Mouse (Mus musculus): ENCODE data around the gene Krt88. TPM values are rescaled to one million over a fixed set of nuclear protein-coding genes. Genes with fewer than 3 reads are reported as not detected.

Gene Krt88
- total RNA-seq, 2 experiments from 2014 or later = not detected

DNA sequence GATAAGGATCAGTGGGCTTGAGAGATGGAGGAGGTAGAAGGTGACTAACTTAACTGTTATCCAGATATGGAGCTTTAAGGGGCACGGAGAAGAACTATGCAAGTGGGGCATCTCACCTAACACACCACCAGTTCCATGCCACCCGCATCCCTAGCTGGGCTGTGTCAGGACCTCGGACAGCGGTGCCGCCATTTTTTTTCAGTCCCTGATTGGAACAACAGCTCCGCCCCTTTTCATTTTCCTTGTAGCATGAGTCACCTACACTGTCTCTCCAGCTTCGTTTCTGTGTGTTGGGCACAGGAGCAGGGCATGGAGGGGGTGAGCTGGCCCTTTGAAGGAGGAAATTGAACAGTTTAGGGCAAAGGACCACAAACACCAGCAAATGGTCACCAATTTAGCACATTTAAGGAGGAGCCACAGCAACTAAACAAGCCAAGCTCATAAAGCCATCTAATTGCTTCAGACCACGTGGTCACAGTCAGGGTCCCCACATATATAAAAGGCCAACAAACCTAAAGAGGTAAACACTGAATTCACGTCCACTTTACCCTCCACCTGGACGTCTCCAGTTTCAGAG lies 25.5 kb downstream of the Krt88 start, which contains the start of gene Krt86:
Gene Krt86, plus strand, starts transcription at position 527 of the 577 bp plus-strand sequence.
- DNase-seq (ENCODE audit: low spot score in 2 of 2) = no peak

DNA sequence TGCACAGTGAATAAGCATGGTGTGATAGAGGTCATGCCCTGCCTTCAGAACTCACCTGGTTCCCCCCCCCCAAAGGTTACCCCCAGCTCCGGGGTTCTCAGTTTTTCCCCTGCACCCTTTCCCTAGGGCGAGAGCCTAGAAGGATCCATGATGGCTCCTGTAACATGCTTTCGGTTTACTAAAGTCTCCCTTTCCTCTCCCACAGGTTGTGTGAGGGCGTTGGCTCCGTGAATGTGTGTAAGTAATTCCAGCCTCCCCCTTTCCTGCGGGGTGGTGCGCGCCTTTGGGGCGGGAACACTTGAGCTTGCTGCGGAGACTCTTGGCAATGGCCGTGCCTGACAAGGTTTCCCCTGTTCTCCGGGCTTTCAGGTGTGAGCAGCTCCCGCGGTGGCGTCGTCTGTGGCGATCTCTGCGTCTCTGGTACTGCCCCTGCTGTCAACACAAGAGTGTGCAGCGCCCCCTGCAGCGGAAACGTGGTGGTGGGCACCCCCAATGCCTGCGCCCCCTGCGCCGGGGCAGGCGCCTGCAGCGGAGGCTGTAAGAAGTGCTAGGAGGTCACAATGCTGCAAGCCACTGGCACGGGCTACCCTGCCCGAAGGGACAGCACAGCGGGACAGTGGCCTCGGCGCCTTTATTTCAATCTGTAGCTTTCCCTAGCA lies 31.6 kb downstream of the Krt88 start:
- peak; percentile 34 to 46 for DNase-seq (ENCODE audit: low spot score in 2 of 2)

DNA sequence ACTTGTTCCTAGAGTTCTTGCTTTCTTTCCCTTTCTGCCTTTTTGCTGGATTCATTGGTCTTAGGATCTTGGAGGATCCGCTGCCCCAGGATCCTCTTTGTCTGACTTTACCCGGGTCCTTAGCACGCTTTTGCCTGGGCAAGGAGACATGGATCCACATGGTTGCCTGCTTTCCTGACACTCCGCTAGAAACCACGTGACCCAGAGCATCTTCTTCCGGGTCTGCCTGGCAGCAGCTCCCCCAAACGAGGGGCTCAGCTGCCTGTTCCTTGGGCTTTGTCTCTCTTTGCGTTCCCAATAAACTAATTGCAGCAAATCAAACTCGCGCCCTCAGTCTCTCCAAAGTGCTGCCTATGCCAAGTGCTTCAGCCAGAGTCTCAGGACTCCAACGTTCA lies 32.1 kb downstream of the Krt88 start:
- DNase-seq (ENCODE audit: low spot score in 2 of 2) = no peak

DNA sequence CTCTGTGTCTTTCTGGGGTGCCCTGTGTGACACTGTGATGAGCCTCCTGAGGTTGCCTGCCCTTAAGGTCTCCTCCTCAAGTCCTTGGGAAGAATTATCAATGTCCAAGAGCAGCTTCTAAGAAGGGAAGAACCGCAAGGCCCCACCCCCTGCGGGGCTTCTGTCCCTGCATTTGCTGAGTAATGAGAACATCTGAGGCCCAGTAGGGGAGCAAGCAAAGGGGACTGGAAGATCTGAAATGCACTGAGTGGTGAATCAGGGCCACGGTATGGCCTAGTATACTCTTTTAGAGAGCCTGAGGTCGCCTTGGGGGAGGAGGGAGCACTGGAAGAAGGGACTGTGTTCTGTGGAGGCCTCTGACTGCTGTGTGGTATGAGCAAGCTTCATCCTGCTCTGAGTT lies 34.5 kb downstream of the Krt88 start:
- no peak for DNase-seq (ENCODE audit: low spot score in 2 of 2)

DNA sequence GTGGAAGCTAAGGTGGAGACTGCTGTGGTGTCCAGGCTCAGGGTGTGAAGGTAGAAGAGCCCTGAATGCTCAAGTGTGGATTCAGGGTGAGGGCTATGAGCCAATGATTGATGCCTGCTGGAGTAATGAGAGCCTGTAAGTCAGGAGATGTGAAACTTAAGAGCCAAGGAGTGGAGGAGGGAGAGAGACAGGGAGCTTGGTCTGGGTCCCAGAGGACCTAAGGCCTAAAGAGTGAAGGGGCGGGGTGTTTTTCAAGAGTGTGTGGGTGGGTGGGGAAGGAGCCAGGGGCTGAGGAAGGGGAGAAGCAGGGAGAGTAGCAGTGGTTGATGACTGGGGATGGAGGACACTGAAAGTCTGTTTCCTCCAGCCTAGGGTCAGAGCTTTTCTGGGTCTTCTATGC lies 36.1 kb downstream of the Krt88 start:
- no peak for DNase-seq (ENCODE audit: low spot score in 2 of 2)

- DNase-seq (ENCODE audit: low spot score in 2 of 2) = no peak
Measured at GRCm38 (mm10) chr15:101484939-101485338, 37.4 kb downstream of the Krt88 start.

GRCm38 (mm10) chr15:101485911-101486635 lies 38.5 kb downstream of the Krt88 start:
- DNase-seq (ENCODE audit: low spot score in 2 of 2) = no peak

DNA sequence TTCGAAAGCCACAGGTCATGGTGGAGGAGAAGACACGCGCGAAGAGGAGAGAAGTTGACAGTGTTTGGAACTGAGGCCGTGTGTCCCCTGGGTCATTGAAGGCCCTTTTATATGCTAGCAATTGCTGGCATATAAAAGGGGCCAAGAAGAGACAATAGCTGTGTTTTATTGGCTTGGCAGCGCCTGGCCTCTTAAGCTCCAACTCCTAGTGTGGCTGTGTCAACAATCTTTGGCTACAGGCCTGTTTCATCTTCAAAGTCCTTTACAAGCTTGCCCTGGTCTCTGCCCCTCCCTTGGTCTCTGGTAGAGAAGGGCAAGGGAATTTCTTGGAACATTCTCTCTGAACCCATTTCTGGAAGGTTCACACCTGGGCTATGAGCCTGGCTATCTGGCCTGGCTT lies 43.9 kb downstream of the Krt88 start, which contains the start of gene Krt83:
Gene Krt83, minus strand, starts transcription at position 82 of the 400 bp plus-strand sequence.
- no peak for DNase-seq (ENCODE audit: low spot score in 2 of 2)

- no peak for DNase-seq (ENCODE audit: low spot score in 2 of 2)
Measured at GRCm38 (mm10) chr15:101492718-101493117, 45.2 kb downstream of the Krt88 start.

DNA sequence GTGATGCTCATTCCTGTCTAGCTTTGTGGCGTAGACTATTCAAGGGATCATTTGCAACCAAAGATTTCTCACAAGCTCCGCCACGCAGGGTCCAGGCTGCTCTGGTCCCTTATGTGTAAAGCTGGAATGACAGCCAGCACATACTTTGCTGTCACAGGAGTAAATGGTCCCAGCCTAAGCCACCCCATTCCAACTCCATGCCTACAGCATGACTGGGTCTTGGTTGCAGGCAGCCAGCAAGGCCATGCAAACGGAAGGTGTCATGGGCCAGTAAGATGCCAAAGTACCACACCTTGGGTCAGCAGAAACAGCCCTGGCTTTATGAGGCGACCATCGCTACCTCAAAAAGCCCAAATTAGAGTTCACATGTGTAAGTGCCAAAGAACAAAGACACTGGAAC lies 46.2 kb downstream of the Krt88 start:
- no peak for DNase-seq (ENCODE audit: low spot score in 2 of 2)

DNA sequence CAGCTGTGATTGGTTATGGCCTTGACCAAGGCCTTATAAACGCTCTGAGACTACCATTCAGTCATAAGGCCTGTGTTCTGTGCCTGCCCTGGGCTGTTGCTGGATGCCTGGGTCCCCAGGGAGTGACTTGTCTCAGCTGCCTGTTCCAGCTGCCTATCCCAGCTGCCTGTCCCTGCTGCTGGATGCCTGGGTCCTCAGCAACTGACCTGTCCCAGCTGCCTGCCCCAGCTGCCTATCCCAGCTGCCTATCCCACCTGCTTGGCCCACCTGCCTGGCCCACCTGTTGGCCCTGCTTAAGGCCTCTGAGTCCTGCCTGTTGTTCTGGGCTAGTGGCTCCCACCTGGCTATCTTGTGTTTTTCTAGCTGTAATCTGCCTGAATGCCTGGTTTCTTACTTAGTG lies 46.7 kb downstream of the Krt88 start:
- no peak for DNase-seq (ENCODE audit: low spot score in 2 of 2)

GRCm38 (mm10) chr15:101495266-101495665 lies 47.7 kb downstream of the Krt88 start:
- no peak for DNase-seq (ENCODE audit: low spot score in 2 of 2)

DNA sequence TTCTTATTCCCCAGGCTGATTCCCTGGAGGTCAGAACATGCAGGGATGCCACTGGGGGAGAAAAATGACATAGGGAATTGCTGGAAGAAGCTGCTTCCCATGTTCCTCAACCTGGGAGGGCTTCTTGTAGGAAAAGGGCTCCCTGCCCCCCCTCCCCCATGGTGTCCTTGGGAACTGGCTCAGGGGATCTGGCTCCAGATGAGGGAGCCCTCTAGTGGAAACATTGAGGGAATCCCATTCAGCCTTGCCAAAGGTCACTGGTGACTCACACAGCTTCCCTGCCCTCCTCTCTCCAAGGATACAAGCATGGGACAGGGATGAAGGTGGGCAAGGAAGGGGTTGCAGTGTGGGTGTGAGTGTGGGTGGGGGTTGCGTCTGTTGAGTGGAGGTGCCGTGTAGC lies 49.6 kb downstream of the Krt88 start:
- no peak for DNase-seq (ENCODE audit: low spot score in 2 of 2)

Other genes with a start within 250 kb of the Krt88 start
- gene Grasp, start 223.6 kb upstream of the Krt88 start, total RNA-seq (2021) = 10 to 100 TPM; 53.4 to 55.2 TPM
- 10 to 100 TPM; 34.5 to 54.4 TPM for gene Nr4a1, start 193.5 kb upstream of the Krt88 start, total RNA-seq (2021)
- 10 to 100 TPM; 45.9 to 47.3 TPM for gene Atg101, start 163.5 kb upstream of the Krt88 start, total RNA-seq (2021)
- under 1 TPM; 0.28 to 0.69 TPM for gene 6030408B16Rik, start 154.5 kb upstream of the Krt88 start, total RNA-seq (2021)
- gene Krt80, start 77.6 kb upstream of the Krt88 start, total RNA-seq (2021) = under 1 TPM in 1 of 2 experiments, not detected in 1; 0.10 TPM
- gene Krt7, start 36.7 kb upstream of the Krt88 start, total RNA-seq (2021) = not detected
- gene Krt87, start 8.9 kb upstream of the Krt88 start, total RNA-seq (2021) = under 1 TPM; 0.18 to 0.81 TPM
- not detected for gene Krt81, start 16.0 kb downstream of the Krt88 start, total RNA-seq (2021)
- gene Krt86, start 25.7 kb downstream of the Krt88 start, total RNA-seq (2021) = not detected
- not detected for gene Krt83, start 43.8 kb downstream of the Krt88 start, total RNA-seq (2021)
- not detected for gene Gm49425, start 69.5 kb downstream of the Krt88 start, total RNA-seq (2021)
- gene Krt84, start 85.1 kb downstream of the Krt88 start, total RNA-seq (2021) = not detected
- gene Krt82, start 102.9 kb downstream of the Krt88 start, total RNA-seq (2021) = not detected
- gene Krt90, start 115.2 kb downstream of the Krt88 start, total RNA-seq (2021) = under 1 TPM; 0.14 to 0.16 TPM
- under 1 TPM in 1 of 2 experiments, not detected in 1; 0.14 TPM for gene Krt75, start 126.2 kb downstream of the Krt88 start, total RNA-seq (2021)
- not detected for gene Gm5414, start 180.4 kb downstream of the Krt88 start, total RNA-seq (2021)
- gene Gm5478, start 199.6 kb downstream of the Krt88 start, total RNA-seq (2021) = not detected
- not detected for gene Krt6b, start 232.5 kb downstream of the Krt88 start, total RNA-seq (2021)
- gene Krt6a, start 246.6 kb downstream of the Krt88 start, total RNA-seq (2021) = not detected

All from layer of hippocampus, postnatal 14 days (tissue).